In the genomic region with DNA sequence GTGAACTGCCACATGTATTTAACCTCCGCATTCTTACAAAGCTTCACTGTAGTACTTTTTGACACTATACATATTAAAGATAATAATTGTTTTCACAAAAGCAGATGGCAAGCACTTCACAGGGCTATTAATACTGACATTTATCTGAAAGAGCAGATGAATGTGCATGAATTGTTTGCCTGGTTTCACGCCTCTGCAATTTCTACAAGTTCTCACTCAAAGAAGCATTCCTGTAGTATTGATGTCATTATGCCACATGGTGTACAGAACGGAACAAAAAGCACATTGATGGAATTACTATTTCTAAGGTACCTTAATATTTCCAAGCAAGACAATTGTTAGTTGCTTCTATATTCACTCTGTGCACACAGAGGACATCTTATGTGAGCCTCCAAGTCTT, we compare ENCODE assay signal across 9 mouse cellular contexts.
"Had no signal": no experiment of that assay in that cellular context is flagged by ENCODE, and none has a peak within 500 bp of the region (broad histone marks: within the 10 kb centered on the region; RNA-seq: fewer than 3 reads in every experiment).

No protein-coding gene starts in this region.

- DNase-seq: kidney, adult 2 months; kidney, postnatal 25 days; liver, embryonic 13.5 days; lung, adult 2 months; right cerebral cortex, adult 18-20 months; right cerebral cortex, postnatal 14 days; spleen, adult 18-20 months; thymus, adult 18-20 months; thymus, postnatal 36 days had no signal
